ENCODE assay signal across 18 mouse cellular contexts in genomic region chr11:69551310-69551709, GRCm38 (mm10). TPM values are rescaled to one million over a fixed set of nuclear protein-coding genes. Genes with fewer than 3 reads are reported as not detected.
"Had no signal": no experiment of that assay in that cellular context is flagged by ENCODE, and none has a peak within 500 bp of the region (broad histone marks: within the 10 kb centered on the region; RNA-seq: fewer than 3 reads in every experiment).

No protein-coding gene starts in this region.

- H3K4me2 ChIP-seq: liver, embryonic 11.5 days; liver, embryonic 15.5 days; neural tube, embryonic 15.5 days had no signal

- H3K4me3 ChIP-seq: left cerebral cortex, adult 2 months; limb, embryonic 10.5 days; liver, embryonic 15.5 days; megakaryocyte, embryonic 14.5 days; myocyte; neural tube, embryonic 15.5 days had no signal

- H3K27me3 ChIP-seq: neural tube, embryonic 15.5 days had no signal

- H3K9me3 ChIP-seq: limb, embryonic 10.5 days; liver, embryonic 15.5 days; neural tube, embryonic 15.5 days had no signal

- H3K27ac ChIP-seq: left cerebral cortex, adult 2 months; limb, embryonic 10.5 days; liver, embryonic 15.5 days; macrophage; stomach, postnatal 0 days had no signal

- H3K9ac ChIP-seq: liver, embryonic 15.5 days; neural tube, embryonic 15.5 days had no signal

- H3K36me3 ChIP-seq: liver, embryonic 15.5 days had no signal

- DNase-seq: kidney, adult 11 months; kidney, adult 9 months; kidney, postnatal 10 days; kidney, postnatal 4 days; lung, adult 2 months; lung, postnatal 10 days; right cerebral cortex, adult 18-20 months; right cerebral cortex, postnatal 25 days; thymus, postnatal 4 days had no signal

RNA-seq across cellular contexts. Expression of gene Atp1b2, which starts 54.4 kb away (rescaled TPM):
- polyA plus RNA-seq: macrophage had no signal
